Mouse (Mus musculus) ZHBTc4 (cell line): ENCODE measurements at regions not wholly inside any gene's neighbourhood (a gene's known extent, or its start where the extent isn't known, plus 50 kb on each side); places are given as distances from the start of the nearest gene placed in this dataset.

Experiments used
- DNase-seq: peaks from one replicate; pipeline ENCODE4 v3.0.0-alpha.2; 2011; ENCODE audit warnings: low read depth, low spot score

GRCm38 (mm10) chr5:45931252-45931651 is 73.8 kb upstream of the Lcorl start:
- no peak for DNase-seq

- DNase-seq, result no peak
Measured at GRCm38 (mm10) chr5:45925879-45926410, 68.5 kb upstream of the Lcorl start.

GRCm38 (mm10) chr5:45923907-45924594 is 66.6 kb upstream of the Lcorl start:
- no peak for DNase-seq
